Comparison of ENCODE assay signal across 20 mouse cellular contexts in the genomic region with DNA sequence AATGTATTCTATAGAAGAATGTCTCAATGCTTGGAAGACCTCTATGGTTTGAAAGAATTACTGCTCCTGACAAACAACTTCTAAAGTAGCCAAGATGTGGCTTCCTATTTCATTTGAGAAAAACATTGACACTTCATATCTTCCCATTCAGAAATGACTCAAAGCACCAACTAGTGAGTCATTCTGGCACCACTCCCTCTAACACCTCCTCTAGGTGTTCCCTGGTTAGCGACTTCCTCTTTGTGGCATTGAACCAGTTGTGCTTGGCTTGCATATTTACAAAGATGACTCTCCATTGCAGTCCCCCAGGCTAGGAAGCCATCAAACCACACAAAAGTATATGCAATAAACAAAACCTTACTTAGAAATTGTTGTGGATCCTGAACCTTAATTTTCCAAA. TPM values are rescaled to one million over a fixed set of nuclear protein-coding genes. Genes with fewer than 3 reads are reported as not detected.
DNase-seq lines count a peak whose midpoint lies in the region; ATAC-seq lines count a peak whose summit lies in the region.
"Had no signal": no experiment of that assay in that cellular context is flagged by ENCODE, and none has a peak within 500 bp of the region (broad histone marks: within the 10 kb centered on the region; RNA-seq: fewer than 3 reads in every experiment).

No protein-coding gene starts in this region.

- no peaks in the 10 kb centered on the region for H3K9me3 ChIP-seq in hindbrain, embryonic 13.5 days
- H3K9me3 ChIP-seq: embryonic facial prominence, embryonic 13.5 days had no signal

- H3K36me3 ChIP-seq in hindbrain, embryonic 13.5 days, result no peaks in the 10 kb centered on the region
- H3K36me3 ChIP-seq: embryonic facial prominence, embryonic 13.5 days had no signal

- peak; percentile 18 to 28 for DNase-seq in left cerebral cortex, adult 18-20 months (ENCODE audit: low spot score in 2 of 2)
- DNase-seq in left cerebral cortex, postnatal 4 days, result no peak
- DNase-seq in A20 (ENCODE audit: low read depth, low spot score), result peak; percentile 58
- peak; percentile 67 for DNase-seq in brain, adult 2 months (ENCODE audit: low read depth, low spot score)
- peak; percentile 75 to 83 for DNase-seq in natural killer cell, adult 2 months (ENCODE audit: low spot score in 2 of 2)
- no peak for DNase-seq in testis, postnatal 10 days (ENCODE audit: low spot score)
- no peak for DNase-seq in heart, postnatal 25 days (ENCODE audit: low spot score)
- DNase-seq: cerebellum, adult 9-11 months; gastrocnemius, postnatal 25 days; heart, postnatal 14 days; kidney, adult 11 months had no signal

- WGBS in hindbrain, embryonic 13.5 days, result 84% methylated on average over 1 of the region's 1 CpGs

- intact Hi-C loops in left cerebral cortex, postnatal 4 days (cut with DNase I), result no loop called here
- intact Hi-C loops in heart, postnatal 25 days (cut with DNase I), result no loop called here

- no peak overlapping the region for H3K27ac ChIP-seq in hindbrain, embryonic 13.5 days
- H3K27ac ChIP-seq: embryonic facial prominence, embryonic 13.5 days; layer of hippocampus, adult 2 months had no signal

- ATAC-seq in hindbrain, embryonic 13.5 days (ENCODE audit: low FRiP score), result no peak
- ATAC-seq: forebrain, embryonic 14.5 days had no signal

- no peak overlapping the region for H3K4me2 ChIP-seq in hindbrain, embryonic 13.5 days
- H3K4me2 ChIP-seq: embryonic facial prominence, embryonic 13.5 days had no signal

- no peaks in the 10 kb centered on the region for H3K27me3 ChIP-seq in hindbrain, embryonic 13.5 days
- H3K27me3 ChIP-seq: embryonic facial prominence, embryonic 13.5 days had no signal

- H3K4me3 ChIP-seq in hindbrain, embryonic 13.5 days, result no peak overlapping the region
- H3K4me3 ChIP-seq: embryonic facial prominence, embryonic 13.5 days; layer of hippocampus, adult 2 months; myocyte had no signal

- H3K9ac ChIP-seq in hindbrain, embryonic 13.5 days, result no peak overlapping the region
- H3K9ac ChIP-seq: embryonic facial prominence, embryonic 13.5 days had no signal

- H3K4me1 ChIP-seq in hindbrain, embryonic 13.5 days (replicated peaks), result no peaks in the 10 kb centered on the region
- H3K4me1 ChIP-seq: embryonic facial prominence, embryonic 13.5 days had no signal

RNA-seq across cellular contexts. Expression of a gene that starts 2.1 kb away (rescaled TPM):
- not detected for total RNA-seq in left cerebral cortex, adult 18-20 months (2021)
- total RNA-seq in left cerebral cortex, postnatal 4 days (2021), result under 1 TPM in 1 of 2 experiments, not detected in 1; 0.24 TPM
- total RNA-seq in heart, postnatal 25 days (2021), result not detected
- polyA plus RNA-seq in hindbrain, embryonic 13.5 days (2015; fragmentation: Nextera tagmentation; extraction: Ambion mirVana), result not detected in 2 replicates
- total RNA-seq: gastrocnemius, postnatal 25 days; left cerebral cortex, postnatal 36 days; megakaryocyte-erythroid progenitor cell, adult 5-6 weeks had no signal
- polyA plus RNA-seq: embryonic facial prominence, embryonic 13.5 days; forebrain, embryonic 14.5 days; liver, embryonic 16.5 days; stomach, embryonic 14.5 days had no signal

RNA-seq across cellular contexts. Expression of a gene that starts 49.8 kb away (rescaled TPM):
- total RNA-seq in left cerebral cortex, adult 18-20 months (2021), result 10 to 100 TPM; 70.2 to 75.6 TPM
- total RNA-seq in left cerebral cortex, postnatal 4 days (2021), result 10 to 100 TPM; 34.0 to 42.4 TPM
- total RNA-seq in heart, postnatal 25 days (2021), result 1 to 10 TPM; 7.3 to 8.2 TPM
- 2.4 and 4.1 TPM in 2 replicates for polyA plus RNA-seq in hindbrain, embryonic 13.5 days (2015; fragmentation: Nextera tagmentation; extraction: Ambion mirVana)

Comparison
In these comparisons a context has a peak if more than half of its experiments do, and no peak if none do; other contexts are left out.
1. DNase-seq: peak in left cerebral cortex, adult 18-20 months (2 of 2), A20 (single experiment), brain, adult 2 months (single experiment) and natural killer cell, adult 2 months (2 of 2); none in left cerebral cortex, postnatal 4 days (single experiment), testis, postnatal 10 days (single experiment) and heart, postnatal 25 days (single experiment).